Mouse (Mus musculus) brain, embryonic 14.5 days (tissue): Measurements from ENCODE around the gene Ostm1. TPM values are rescaled to one million over a fixed set of nuclear protein-coding genes. Genes with fewer than 3 reads are reported as not detected.
A peak's percentile ranks its signal among the peaks of the same experiment; 100 is the strongest.

Source experiments
- DNase-seq: peaks from one replicate; pipeline ENCODE4 v3.0.0-alpha.2; 2011; ENCODE audit warnings: low read depth
- CTCF ChIP-seq: fragments of 200-500 bp; IDR thresholded peaks from 2 replicates; pipeline ENCODE4 v1.5.1; 2012; ENCODE audit warnings: inconsistent platforms, mild to moderate bottlenecking, moderate library complexity, borderline replicate concordance; ENCODE audit not compliant: insufficient read depth, insufficient read length; ENCODE audit errors: extremely low read depth
- POLR2A ChIP-seq: fragments of 200-500 bp; IDR thresholded peaks from 2 replicates; pipeline ENCODE4 v1.6.1; 2012; ENCODE audit warnings: mild to moderate bottlenecking, inconsistent platforms, borderline replicate concordance; ENCODE audit not compliant: poor library complexity, insufficient read depth, insufficient read length, severe bottlenecking; ENCODE audit errors: extremely low read depth
- polyA plus RNA-seq: library from polyadenylated mRNA; depleted of rRNA; stranded (reverse); fragments of >200 nt; gene quantifications from 2 replicates; pipeline ENCODE4 v1.2.3, GENCODE M21; 2012

The Ostm1 gene
- polyA plus RNA-seq, 1 experiment, result 29.2 TPM

DNA sequence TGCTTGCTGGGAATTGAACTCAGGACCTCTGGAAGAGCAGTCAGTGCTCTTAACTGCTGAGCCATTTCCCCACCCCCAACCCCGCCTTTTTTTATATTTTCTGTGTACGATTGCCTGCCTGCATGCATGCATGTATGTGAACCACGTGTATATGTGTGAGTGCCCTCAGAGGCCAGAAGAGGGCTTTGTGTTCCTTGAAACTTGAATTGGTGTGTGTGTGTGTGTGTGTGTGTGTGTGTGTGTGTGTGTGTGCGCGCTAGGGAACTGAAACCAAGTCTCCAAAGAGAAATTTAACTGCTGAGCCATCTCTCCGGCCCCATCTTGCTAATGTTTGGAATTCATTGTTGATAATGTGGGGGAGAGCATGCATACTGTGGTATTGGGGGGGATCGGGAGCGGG, 15.0 kb downstream of the Ostm1 start:
- TF ChIP-seq CTCF (no peak), POLR2A (no peak)
- no peak for DNase-seq

DNA sequence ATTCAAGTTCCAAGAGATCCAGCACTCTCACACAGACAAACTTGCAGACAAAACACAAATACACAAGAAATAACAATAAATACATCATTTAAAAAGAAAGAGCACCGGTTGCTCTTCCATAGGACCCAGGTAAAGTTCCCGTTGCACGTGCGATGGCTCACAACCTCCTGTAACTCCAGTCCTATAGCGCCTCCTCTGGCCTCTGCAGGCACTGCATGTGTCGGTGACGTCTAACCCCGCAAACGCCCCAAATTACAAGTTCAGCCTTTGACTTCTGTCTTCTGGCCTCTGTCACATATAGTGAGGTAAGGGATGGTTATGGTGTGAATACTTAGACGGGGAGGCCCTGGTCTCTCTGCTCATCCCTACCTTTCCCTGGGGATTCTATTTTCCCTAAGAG, 17.9 kb downstream of the Ostm1 start:
- TF ChIP-seq POLR2A (no peak), CTCF (peak; percentile 62)
- no peak for DNase-seq

DNA sequence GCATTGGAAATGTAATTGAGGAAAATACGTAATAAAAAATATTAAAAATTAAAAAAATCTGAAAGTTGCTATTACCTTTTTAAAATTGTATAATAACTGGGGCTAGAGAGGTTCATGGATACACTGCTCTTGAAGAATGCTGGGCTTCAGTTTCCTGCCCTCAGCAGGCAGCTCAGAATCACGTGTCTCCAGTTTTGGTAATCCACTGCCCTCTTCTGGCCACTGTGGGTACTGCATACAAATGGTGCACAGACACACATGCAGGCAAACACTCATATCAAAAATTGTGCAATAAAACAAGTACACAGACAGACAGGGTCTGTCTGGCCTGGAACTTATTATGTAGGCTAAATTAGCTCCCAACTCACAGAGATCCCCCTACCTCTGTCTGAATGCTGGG, 21.3 kb downstream of the Ostm1 start:
- TF ChIP-seq POLR2A, result no peak
- TF ChIP-seq CTCF, result peak; percentile 65
- no peak for DNase-seq

DNA sequence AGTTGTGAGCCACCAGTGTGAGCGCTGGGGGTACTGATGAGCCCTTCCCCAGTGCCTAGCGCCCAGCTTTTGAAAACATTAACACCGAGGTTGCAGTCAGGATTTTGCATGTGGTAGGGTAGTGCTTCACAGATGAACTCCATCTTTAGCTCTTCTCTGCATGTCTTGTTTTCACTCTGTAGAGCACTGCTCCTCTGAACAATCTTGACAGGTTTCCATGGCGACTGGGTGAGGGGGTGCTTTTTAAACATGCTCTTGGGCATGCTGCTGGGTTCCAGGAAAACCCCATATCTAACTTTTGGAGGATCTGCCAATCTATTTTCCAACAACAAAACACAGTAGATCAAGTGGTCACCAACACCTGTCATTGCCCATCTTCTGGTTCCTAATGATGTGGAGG, 23.1 kb downstream of the Ostm1 start:
- DNase-seq, result no peak
- no peak for TF ChIP-seq POLR2A
- TF ChIP-seq CTCF, result no peak

DNA sequence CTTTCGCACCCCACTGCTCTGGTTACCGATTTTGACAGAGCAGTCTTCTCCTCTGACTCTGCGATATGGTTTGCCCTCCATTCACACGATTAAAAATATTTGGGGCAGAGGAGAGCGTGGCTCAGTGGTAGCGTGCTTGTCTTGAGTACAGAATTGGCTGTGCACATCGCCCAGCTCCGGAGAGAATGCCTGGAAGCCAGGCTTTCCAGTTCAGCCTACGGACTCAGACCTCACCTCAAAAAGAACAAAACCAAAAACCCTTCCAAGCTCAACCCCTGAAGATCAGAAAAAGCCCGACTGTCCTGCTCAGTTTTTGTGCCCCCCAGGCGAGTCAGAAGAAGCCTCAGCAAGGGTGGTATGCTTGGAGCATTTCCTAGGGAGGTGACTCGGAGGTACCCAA, 29.5 kb downstream of the Ostm1 start:
- TF ChIP-seq CTCF (no peak), POLR2A (no peak)
- DNase-seq, result peak; percentile 52

DNA sequence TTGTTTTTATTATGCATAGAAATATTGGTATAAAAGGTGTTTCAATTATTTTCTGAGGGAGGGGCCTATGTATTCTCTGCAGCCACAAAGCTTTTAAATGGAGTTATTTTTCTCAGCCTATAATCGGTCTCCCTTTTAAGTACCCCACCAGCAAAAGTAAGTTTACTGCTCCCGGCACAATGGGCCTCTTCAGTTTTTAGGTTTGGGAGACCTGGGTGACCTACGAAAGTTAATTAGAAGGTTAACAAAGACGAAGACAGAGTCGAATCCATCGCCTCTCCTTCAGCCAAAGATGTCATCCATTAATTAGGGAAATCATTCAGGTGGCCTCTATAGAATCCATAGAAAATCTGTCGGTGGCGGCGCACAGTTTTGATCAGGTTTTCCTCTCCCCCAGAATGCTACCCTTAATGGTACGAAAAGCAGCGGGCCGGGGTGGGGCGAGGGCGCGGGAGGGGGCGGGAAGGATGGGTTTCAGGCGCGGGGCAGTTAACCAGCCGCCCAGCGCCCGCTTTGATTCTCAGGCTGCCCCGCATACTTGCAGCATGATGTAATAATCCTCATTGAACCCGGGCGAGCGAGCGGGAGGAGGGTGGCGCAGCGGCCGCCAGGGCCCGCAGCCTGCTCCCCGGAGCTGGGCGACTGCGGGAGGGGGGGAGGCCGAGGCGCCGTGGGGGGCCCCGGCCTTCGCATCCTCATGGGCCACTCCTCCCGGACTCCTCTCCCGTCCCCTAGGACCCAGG, 30.2 kb downstream of the Ostm1 start:
- peak; percentile 92 for DNase-seq
- TF ChIP-seq CTCF (0 out of 2 replicates have a peak, but pooled peaks have one; percentile 14), POLR2A (no peak)

DNA sequence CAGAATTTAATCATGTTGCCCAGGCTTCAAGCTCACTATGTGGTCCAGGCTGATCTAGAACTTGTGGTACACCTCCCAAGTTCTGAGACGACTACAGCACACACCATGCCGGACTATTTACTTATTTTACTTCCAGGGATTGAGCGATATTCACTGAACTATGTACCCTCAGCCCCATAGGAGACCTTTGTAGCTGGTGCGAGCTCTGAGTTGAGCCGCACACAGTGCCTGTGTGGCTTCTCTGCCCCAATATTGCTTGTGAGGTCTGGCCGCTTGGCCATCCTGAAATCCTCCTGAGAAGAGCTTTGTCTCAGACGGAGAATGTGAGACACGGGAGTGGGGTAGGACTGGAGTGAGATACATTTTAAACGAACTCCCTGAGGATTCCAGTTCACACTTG, 31.1 kb downstream of the Ostm1 start:
- TF ChIP-seq POLR2A, result no peak
- TF ChIP-seq CTCF, result no peak
- no peak for DNase-seq

DNA sequence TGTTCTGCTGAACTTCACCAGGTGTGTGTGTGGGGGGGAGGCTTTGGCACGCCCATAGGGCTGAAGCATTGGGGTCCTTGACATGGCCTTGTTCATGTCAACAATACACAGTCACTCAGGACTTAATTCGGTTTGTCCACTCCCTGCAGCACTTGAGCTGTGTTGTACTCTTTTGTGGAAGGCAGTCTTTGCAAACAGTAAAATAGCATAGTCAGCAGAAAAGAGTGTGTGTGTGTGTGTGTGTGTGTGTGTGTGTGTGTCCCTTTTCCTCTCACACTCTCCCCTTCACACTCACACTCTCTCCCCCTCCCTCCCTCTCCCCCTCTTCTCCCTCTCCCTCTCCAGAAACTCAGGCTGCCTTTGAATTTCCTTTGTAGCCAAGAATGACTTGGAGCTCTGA, 34.7 kb downstream of the Ostm1 start:
- TF ChIP-seq POLR2A, result no peak
- TF ChIP-seq CTCF, result no peak
- peak; percentile 46 for DNase-seq

DNA sequence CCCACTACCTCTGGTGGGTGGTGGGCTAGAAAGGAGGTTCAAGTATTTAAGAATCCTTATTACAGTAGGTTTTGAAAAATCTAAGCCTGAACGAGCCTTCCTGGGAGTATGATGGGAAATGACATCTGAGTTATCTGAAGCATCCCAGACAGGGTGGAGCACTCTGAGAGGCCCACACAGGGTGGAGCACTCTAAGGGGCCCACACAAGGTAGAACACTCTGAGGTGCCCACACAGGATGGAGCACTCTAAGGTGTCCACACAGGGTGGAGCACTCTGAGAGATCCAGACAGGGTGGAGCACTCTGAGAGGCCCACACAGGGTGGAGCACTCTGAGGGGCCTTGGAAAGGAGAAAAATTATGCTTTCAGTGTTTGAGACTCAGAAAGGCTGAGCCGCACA, 42.3 kb downstream of the Ostm1 start:
- DNase-seq, result no peak
- TF ChIP-seq POLR2A, result no peak
- TF ChIP-seq CTCF, result no peak

DNA sequence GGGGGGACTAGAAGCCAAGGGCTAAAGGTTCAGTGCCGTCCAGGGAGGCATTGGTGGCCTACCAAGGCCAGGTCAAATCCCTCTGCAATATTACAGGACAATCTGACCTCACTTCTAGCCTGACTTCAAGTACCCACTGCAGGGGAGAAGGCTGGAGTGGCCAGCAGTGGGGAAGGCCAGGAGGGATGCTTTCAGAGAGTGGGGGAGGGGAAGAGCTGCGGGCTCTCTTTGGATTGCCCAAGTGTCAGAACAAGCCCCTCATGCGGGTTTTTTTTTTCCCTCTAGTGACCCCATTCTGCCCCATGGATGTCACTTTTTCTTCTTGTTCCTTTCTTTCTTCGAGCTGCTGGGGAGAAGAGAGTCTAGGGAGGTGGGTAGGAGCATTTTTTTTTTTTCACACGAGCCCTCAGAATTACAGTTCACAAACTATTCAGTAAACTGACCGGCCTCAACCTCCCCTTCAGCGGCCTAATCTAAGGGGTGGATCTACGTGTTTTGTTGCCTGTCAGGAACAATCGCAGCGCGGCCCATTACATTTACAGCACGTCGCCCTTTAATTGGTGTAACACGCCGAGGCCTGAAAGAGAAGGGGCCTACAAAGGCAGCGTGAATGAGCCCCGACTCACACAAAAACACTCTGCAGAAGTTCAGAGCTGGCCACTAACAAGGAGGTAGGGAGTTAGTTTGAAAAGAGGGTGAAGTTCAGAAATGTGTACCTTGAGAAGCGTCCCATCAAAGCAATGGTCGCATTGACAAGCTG, 47.2 kb downstream of the Ostm1 start:
- peak; percentile 97 for DNase-seq
- TF ChIP-seq POLR2A (no peak), CTCF (no peak)

DNA sequence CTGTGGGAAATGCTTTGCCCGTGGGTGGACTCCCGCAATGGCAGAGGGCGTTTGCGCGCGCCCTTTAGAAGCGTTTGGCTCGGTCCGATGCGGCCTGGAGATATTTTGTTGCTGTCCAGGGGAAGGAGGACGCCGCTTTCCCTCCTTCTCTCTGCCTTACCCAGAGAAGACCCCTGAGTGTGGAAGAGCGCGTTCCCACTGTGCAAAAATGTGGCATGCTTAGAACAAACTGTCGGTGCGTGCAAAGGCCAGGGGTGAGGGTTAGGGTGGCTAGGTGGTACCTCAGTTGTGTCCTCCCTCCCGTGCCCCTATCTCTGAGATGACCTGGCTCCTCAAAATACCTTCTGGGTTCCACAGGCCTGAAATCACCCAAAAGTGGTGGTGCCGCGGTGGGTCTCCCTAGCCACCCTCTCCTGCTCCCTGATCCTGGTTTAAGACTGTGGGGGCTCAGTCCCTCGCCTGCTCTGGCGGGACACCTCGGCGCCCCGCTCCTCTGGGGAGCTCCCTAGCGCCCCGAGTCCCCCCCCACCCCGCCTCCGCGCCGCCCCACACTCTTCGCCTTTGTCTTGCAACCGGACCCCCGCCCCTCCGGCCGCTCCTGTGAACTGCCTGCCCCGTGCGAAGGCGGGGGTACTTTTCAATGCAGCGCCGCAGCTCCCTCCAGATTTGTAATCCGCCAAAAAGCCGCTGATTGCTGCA, 48.3 kb downstream of the Ostm1 start:
- TF ChIP-seq CTCF (no peak), POLR2A (no peak)
- peak; percentile 57 for DNase-seq

DNA sequence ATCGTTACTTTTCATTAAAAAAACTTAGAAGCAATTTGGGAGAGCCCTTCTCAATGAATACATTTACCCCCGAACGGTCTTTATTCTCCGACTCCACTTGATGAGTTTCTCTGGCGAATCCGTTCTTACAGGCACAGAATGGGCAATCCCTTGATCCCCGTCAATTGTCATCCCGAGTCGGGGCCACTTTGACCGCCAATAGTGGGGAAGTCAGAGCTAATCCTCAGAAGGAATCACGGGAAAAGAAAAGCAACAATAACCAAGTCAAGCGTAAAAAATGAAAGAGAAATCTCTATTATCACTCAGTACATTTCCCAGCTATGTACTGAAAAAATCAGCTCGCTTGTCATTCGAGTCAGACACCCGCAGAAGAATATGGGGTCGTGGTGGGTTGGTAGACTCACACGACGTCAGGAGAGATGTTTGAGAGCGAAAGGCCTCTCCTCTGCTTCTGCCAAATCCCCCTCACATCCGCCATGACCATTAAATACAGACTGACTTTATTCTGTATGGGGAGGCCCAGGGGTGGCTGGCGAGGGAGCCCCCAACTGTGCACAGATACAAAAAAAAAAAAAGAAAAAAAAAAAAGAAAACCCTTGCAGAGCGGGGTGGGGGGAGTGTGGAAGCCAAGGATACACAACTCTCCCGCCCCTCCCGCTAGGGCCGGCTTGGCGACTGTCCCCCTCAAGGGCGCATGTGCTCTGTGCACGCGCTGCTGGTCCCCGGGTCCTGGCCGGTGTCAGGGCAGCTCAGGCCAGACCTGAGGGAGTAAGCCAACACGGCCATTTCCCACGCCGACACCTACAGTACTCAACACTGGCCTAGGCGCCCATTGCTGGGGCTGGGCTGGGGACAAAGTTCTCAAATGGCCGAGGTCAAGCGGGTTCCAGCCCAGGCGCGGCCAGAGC, 49.1 kb downstream of the Ostm1 start:
- TF ChIP-seq CTCF (no peak), POLR2A (no peak)
- DNase-seq, result peak; percentile 87
